Mouse (Mus musculus): ENCODE data around the gene Commd9.

- TF ChIP-seq CTCF (IDR thresholded peaks at IDR 0.05; ENCODE audit: control insufficient read depth, insufficient read depth, insufficient replicate concordance, low read depth, low read length) (no peak), POLR2A (IDR thresholded peaks at IDR 0.05; ENCODE audit: control insufficient read depth, low read depth, low read length) (no peak)
These were observed 29.9 kb upstream of the Commd9 start for GRCm38 (mm10) chr2:101856174-101856573.
